Mouse (Mus musculus): ENCODE measurements around the gene Aprt. TPM values are rescaled to one million over a fixed set of nuclear protein-coding genes. Genes with fewer than 3 reads are reported as not detected.

The Aprt gene
- total and polyA plus RNA-seq, 3 experiments, result 239 to 287 TPM; not detected in 1

DNA sequence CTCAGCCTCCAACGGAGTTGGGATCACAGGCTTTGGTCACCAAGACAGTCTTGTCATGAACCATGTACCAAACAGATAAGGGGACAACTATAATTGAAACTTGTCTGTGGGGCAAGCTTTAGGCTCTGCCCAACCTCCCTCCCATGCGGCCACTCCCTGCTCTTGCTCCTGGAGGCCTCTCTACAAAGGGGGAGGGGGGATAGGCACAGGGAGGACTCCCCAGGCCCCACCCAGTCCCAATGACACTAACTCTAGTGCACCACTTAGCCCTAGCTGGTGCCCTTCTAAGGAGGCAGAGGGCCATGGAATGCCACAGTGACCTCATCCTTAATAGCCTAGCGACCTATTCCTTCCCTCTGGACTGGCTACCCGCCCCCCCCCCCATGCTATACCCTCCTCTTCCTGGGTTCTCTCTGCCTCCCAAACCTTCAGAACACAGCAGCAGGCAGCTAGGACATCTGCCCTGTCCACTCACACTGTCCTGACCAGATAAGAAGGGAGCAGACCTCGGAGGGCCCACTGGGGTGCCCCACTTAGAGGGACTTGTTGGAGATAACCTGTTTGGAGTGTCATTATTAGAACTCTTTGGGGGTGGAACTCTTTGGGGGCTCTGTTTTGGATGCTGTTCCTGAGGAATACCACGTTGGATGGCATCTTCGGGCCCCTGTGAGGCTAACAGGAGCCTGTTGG lies 30.5 kb downstream of the Aprt start:
- no peaks in the 10 kb centered on the region for H3K27me3 ChIP-seq (ENCODE audit: control insufficient read depth in 1 of 2, insufficient read depth in 2 of 2, low read length in 2 of 2)
- peaks cover 83% of the 10 kb centered on the region for H3K79me2 ChIP-seq (ENCODE audit: control insufficient read depth, insufficient read depth, low read length, poor library complexity)
- peaks cover 3 to 27% of the 10 kb centered on the region in 2 experiments; a peak in 2 of 4 replicates for H3K36me3 ChIP-seq (ENCODE audit: control insufficient read depth in 1 of 2, insufficient read depth in 2 of 2, low read length in 2 of 2)
- DNase-seq (ENCODE audit: low read depth, low spot score), result no peak
- H3K9ac ChIP-seq (ENCODE audit: control insufficient read depth, low read depth, low read length, poor library complexity, severe bottlenecking), result no peak overlapping the region
- no peaks in the 10 kb centered on the region for H3K9me3 ChIP-seq (replicated peaks; ENCODE audit: insufficient read depth, low read length)
- TF ChIP-seq MEF2A (IDR thresholded peaks at IDR 0.05; ENCODE audit: extremely low read depth, insufficient replicate concordance, low read depth, low read length, poor library complexity, severe bottlenecking), result no peak
- TF ChIP-seq MYC (IDR thresholded peaks at IDR 0.05; ENCODE audit: low read depth, low read length), result no peak
- no peak for TF ChIP-seq EP300 (IDR thresholded peaks at IDR 0.05; ENCODE audit: low read depth in 1 of 2, low read length in 2 of 2)
- TF ChIP-seq MAZ (IDR thresholded peaks at IDR 0.05; ENCODE audit: low read depth, low read length), result no peak
- TF ChIP-seq ETS1 (IDR thresholded peaks at IDR 0.05; ENCODE audit: low read depth, low read length), result no peak
- TF ChIP-seq RAD21 (IDR thresholded peaks at IDR 0.05; ENCODE audit: low read depth, low read length), result no peak
- TF ChIP-seq NELFE (IDR thresholded peaks at IDR 0.05; ENCODE audit: low read depth, low read length), result no peak
- TF ChIP-seq ELF1 (IDR thresholded peaks at IDR 0.05; ENCODE audit: low read depth, low read length), result no peak
- no peak for TF ChIP-seq RCOR1 (IDR thresholded peaks at IDR 0.05; ENCODE audit: low read depth, low read length)
- no peak for TF ChIP-seq MXI1 (IDR thresholded peaks at IDR 0.05; ENCODE audit: low read depth, low read length)
- no peak for TF ChIP-seq KAT2A (conservative IDR thresholded peaks at IDR 0.05; ENCODE audit: low read depth, low read length)
- peaks cover 0 to 27% of the 10 kb centered on the region in 2 experiments; a peak in 3 of 4 replicates for H3K4me1 ChIP-seq (ENCODE audit: control insufficient read depth in 1 of 2, insufficient read depth in 2 of 2, low read length in 2 of 2)
- no peak overlapping the region for H3K4me3 ChIP-seq (ENCODE audit: control insufficient read depth in 1 of 2, insufficient read depth in 1 of 2, low read depth in 2 of 2, low read length in 2 of 2)
- no peak overlapping the region for H3K27ac ChIP-seq (ENCODE audit: control insufficient read depth, low read depth, low read length)

DNA sequence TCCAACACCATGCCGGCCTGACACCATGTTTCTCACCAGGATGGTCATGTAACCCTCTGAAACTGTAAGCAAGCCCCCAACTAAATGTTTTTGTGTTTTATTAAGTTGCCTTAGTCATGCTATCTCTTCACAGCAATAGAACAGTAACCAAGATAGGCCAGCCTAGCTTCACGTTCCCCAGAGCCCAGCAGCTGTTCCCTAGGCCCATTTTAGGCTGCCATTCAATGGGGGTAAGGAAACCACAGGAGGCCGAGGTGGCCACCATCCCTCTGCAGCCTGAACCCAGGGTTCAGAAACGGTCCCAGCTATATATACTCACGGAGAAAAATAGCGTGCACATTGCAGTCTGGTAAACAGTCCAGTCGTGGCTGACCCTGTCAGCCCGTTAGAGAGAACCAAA lies 32.6 kb downstream of the Aprt start:
- Histone ChIP-seq H3K36me3 (ENCODE audit: control insufficient read depth in 1 of 2, insufficient read depth in 2 of 2, low read length in 2 of 2) (peaks cover 7 to 25% of the 10 kb centered on the region in 2 experiments; a peak in 3 of 4 replicates), H3K27me3 (ENCODE audit: control insufficient read depth in 1 of 2, insufficient read depth in 2 of 2, low read length in 2 of 2) (no peaks in the 10 kb centered on the region), H3K79me2 (ENCODE audit: control insufficient read depth, insufficient read depth, low read length, poor library complexity) (peaks cover 74% of the 10 kb centered on the region), H3K9ac (ENCODE audit: control insufficient read depth, low read depth, low read length, poor library complexity, severe bottlenecking) (no peak overlapping the region), H3K9me3 (replicated peaks; ENCODE audit: insufficient read depth, low read length) (no peaks in the 10 kb centered on the region), H3K27ac (ENCODE audit: control insufficient read depth, low read depth, low read length) (no peak overlapping the region), H3K4me3 (ENCODE audit: control insufficient read depth in 1 of 2, insufficient read depth in 1 of 2, low read depth in 2 of 2, low read length in 2 of 2) (no peak overlapping the region), H3K4me1 (ENCODE audit: control insufficient read depth in 1 of 2, insufficient read depth in 2 of 2, low read length in 2 of 2) (peaks cover 0 to 27% of the 10 kb centered on the region in 2 experiments; a peak in 3 of 4 replicates)
- DNase-seq (ENCODE audit: low read depth, low spot score), result no peak
- TF ChIP-seq KAT2A (conservative IDR thresholded peaks at IDR 0.05; ENCODE audit: low read depth, low read length) (no peak), TCF12 (IDR thresholded peaks at IDR 0.05; ENCODE audit: low read depth, low read length) (no peak), E2F4 (IDR thresholded peaks at IDR 0.05; ENCODE audit: borderline replicate concordance, low read depth, low read length) (no peak), JUND (IDR thresholded peaks at IDR 0.05; ENCODE audit: low read depth, low read length) (no peak), GABPA (IDR thresholded peaks at IDR 0.05; ENCODE audit: low read depth, low read length) (no peak), POLR2AphosphoS5 (IDR thresholded peaks at IDR 0.05; ENCODE audit: borderline replicate concordance, low read depth, low read length) (no peak), TBP (IDR thresholded peaks at IDR 0.05; ENCODE audit: low read depth, low read length) (no peak)

Data from MEL (cell line).